Mouse (Mus musculus): ENCODE results near the gene Spic. TPM values are rescaled to one million over a fixed set of nuclear protein-coding genes. Genes with fewer than 3 reads are reported as not detected.

Gene Spic
- polyA plus RNA-seq, 1 experiment from 2014 or later: not detected

DNA sequence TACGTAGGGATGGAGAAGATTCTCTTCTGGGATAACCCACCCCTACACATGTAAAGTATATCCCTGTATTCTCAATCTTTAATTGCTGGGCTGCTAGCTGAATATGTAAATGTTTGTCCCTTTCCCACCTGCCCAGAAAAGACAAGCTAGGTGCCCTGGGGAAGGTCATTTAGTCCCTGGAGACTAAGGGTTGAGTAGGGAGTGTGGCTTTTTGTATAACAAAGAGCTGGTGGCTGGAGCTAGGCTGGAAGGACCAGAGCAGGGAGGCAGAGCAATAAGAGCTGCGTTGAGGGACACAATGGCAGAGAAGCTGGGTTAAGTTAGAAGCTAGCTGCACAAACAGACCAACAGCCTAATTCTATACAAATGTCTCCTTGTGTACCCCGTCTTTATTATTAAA is 58.6 kb downstream of the Spic start:
- no peak overlapping the region for H3K4me3 ChIP-seq (ENCODE audit: low read depth, low read length)
- H3K36me3 ChIP-seq (ENCODE audit: control insufficient read depth, insufficient read depth, low read length): no peaks in the 10 kb centered on the region
- no peak overlapping the region for H3K27ac ChIP-seq (ENCODE audit: low read depth, low read length)
- no peaks in the 10 kb centered on the region for H3K27me3 ChIP-seq (ENCODE audit: control insufficient read depth, insufficient read depth, low read length)
- no peak for ATAC-seq (replicated peaks; ENCODE audit: low FRiP score)
- H3K9ac ChIP-seq (ENCODE audit: low read length): no peak overlapping the region
- no peak for DNase-seq (ENCODE audit: low spot score)
- no peaks in the 10 kb centered on the region for H3K4me1 ChIP-seq (replicated peaks; ENCODE audit: control insufficient read depth, insufficient read depth, low read length)
- 66% methylated on average over 3 of the region's 3 CpGs for WGBS
- no peak overlapping the region for H3K4me2 ChIP-seq (ENCODE audit: low read depth, low read length, severe bottlenecking)
- no peaks in the 10 kb centered on the region for H3K9me3 ChIP-seq (ENCODE audit: control insufficient read depth, low read length)

Other genes with a start within 250 kb of the Spic start
- 0.37 and 0.45 TPM in 2 replicates for gene Sycp3, start 225.4 kb downstream of the Spic start, polyA plus RNA-seq (2014; fragmentation: Nextera tagmentation; extraction: Ambion mirVana)
- 20.5 and 23.9 TPM in 2 replicates for gene Chpt1, start 180.9 kb downstream of the Spic start, polyA plus RNA-seq (2014; fragmentation: Nextera tagmentation; extraction: Ambion mirVana)
- 0.19 and 0.40 TPM in 2 replicates for gene Mybpc1, start 79.9 kb downstream of the Spic start, polyA plus RNA-seq (2014; fragmentation: Nextera tagmentation; extraction: Ambion mirVana)
- gene Arl1, start 45.8 kb upstream of the Spic start, polyA plus RNA-seq (2014; fragmentation: Nextera tagmentation; extraction: Ambion mirVana): 147 and 154 TPM in 2 replicates
- gene Utp20, start 141.8 kb upstream of the Spic start, polyA plus RNA-seq (2014; fragmentation: Nextera tagmentation; extraction: Ambion mirVana): 23.1 and 30.4 TPM in 2 replicates
- 0.03 TPM in 1 of 2 replicates, not detected in the other for gene Slc5a8, start 201.0 kb upstream of the Spic start, polyA plus RNA-seq (2014; fragmentation: Nextera tagmentation; extraction: Ambion mirVana)